Mouse (Mus musculus) intestine, embryonic 16.5 days (tissue): Measurements from ENCODE around the gene Wdr34. TPM values are rescaled to one million over a fixed set of nuclear protein-coding genes. Genes with fewer than 3 reads are reported as not detected.
"Not testable (repeated sequence)": the region's sequence is repeated elsewhere in the genome, so short reads cannot be mapped to it uniquely, and the experiment has no call there.

ENCODE experiments used
- ATAC-seq: fragments of 200-750 bp; cut with Nextera tagmentation; 2 replicates; pipeline ENCODE4 v1.8.0; 2017; ENCODE audit warnings: moderate TSS enrichment, moderate library complexity
- H3K27ac ChIP-seq: fragments of 300-500 bp; sonication (generic); 2 replicates; pipeline ENCODE4 v1.5.1; 2014; ENCODE audit warnings: mild to moderate bottlenecking, low read length
- H3K27me3 ChIP-seq: fragments of 300-500 bp; sonication (generic); replicated peaks from 2 replicates; pipeline ENCODE4 v1.6.1; 2014; ENCODE audit warnings: low read length, control low read depth, mixed read lengths; ENCODE audit not compliant: control insufficient read depth, insufficient read depth
- H3K36me3 ChIP-seq: fragments of 300-500 bp; sonication (generic); 2 replicates; pipeline ENCODE4 v1.6.1; 2014; ENCODE audit warnings: low read length, control low read depth; ENCODE audit not compliant: control insufficient read depth, insufficient read depth
- H3K4me1 ChIP-seq: fragments of 300-500 bp; sonication (generic); 2 replicates; pipeline ENCODE4 v1.6.1; 2014; ENCODE audit warnings: low read length, control low read depth, mixed read lengths; ENCODE audit not compliant: control insufficient read depth, insufficient read depth
- H3K4me2 ChIP-seq: fragments of 300-500 bp; sonication (generic); 2 replicates; pipeline ENCODE4 v1.6.1; 2014; ENCODE audit warnings: low read depth, low read length, control low read depth
- H3K4me3 ChIP-seq: fragments of 300-500 bp; sonication (generic); 2 replicates; pipeline ENCODE4 v1.5.1; 2014; ENCODE audit warnings: mild to moderate bottlenecking, low read length
- H3K9ac ChIP-seq: fragments of 300-500 bp; sonication (generic); 2 replicates; pipeline ENCODE4 v1.6.1; 2014; ENCODE audit warnings: low read depth, low read length
- H3K9me3 ChIP-seq: fragments of 300-500 bp; sonication (generic); 2 replicates; pipeline ENCODE4 v1.6.1; 2016; ENCODE audit warnings: low read length, control low read depth; ENCODE audit not compliant: control insufficient read depth
- WGBS: fragments of 180-500 bp; shearing (Covaris S2); extraction: QIAGEN DNeasy Blood & Tissue Kit; methylation state at CpG from one replicate; pipeline ENCODE4 v1.1.7; 2014; 5-methylcytosine and 5-hydroxymethylcytosine counted together
- polyA plus RNA-seq: library from polyadenylated mRNA; unstranded; fragments of >200 nt; fragmentation: Nextera tagmentation; extraction: Ambion mirVana; gene quantifications from 2 replicates; pipeline ENCODE4 v1.2.1, GENCODE M21; 2015

The Wdr34 gene
- polyA plus RNA-seq, 1 experiment from 2014 or later, result 21.9 TPM

GRCm38 (mm10) chr2:30061215-30062166 lies 12.8 kb upstream of the Wdr34 start:
- no peaks in the 10 kb centered on the region for H3K36me3 ChIP-seq
- peak overlapping the region; percentile 90 for H3K9ac ChIP-seq
- peak; percentile 5; the same call in 1 of the 2 replicates for ATAC-seq
- H3K4me3 ChIP-seq, result peak overlapping the region; percentile 69
- peak overlapping the region; percentile 98 for H3K27ac ChIP-seq
- H3K4me2 ChIP-seq, result peak overlapping the region; percentile 72
- H3K4me1 ChIP-seq, result peaks cover 22% of the 10 kb centered on the region; the same call in 1 of the 2 replicates
- no peaks in the 10 kb centered on the region for H3K27me3 ChIP-seq
- H3K9me3 ChIP-seq, result no peaks in the 10 kb centered on the region
- 9% methylated on average over 33 of the region's 37 CpGs for WGBS

GRCm38 (mm10) chr2:30058418-30058817 lies 9.7 kb upstream of the Wdr34 start:
- no peak for ATAC-seq
- no peak overlapping the region for H3K9ac ChIP-seq
- WGBS, result 56% methylated on average over 5 of the region's 5 CpGs

GRCm38 (mm10) chr2:30057223-30057904 lies 8.7 kb upstream of the Wdr34 start, which contains the start of gene Set:
TSS of gene Set (plus strand) at chr2:30057378.
- Histone ChIP-seq H3K4me1 (no peaks in the 10 kb centered on the region; the same call in 1 of the 2 replicates), H3K27me3 (no peaks in the 10 kb centered on the region), H3K4me2 (no peak within 1 kb of the TSS), H3K27ac (no peak within 1 kb of the TSS), H3K4me3 (no peak within 1 kb of the TSS), H3K9ac (no peak within 1 kb of the TSS), H3K36me3 (no peaks in the 10 kb centered on the region), H3K9me3 (no peaks in the 10 kb centered on the region)
- ATAC-seq, result 0 out of 2 replicates have a peak, but pooled peaks have one; percentile 18
- 43% methylated on average over 12 of the region's 12 CpGs for WGBS

More at GRCm38 (mm10) chr2:30058418-30058817, 9.7 kb upstream of the Wdr34 start:
- Histone ChIP-seq H3K4me1 (peaks cover 2% of the 10 kb centered on the region; the same call in 1 of the 2 replicates), H3K4me2 (no peak overlapping the region), H3K4me3 (no peak overlapping the region), H3K36me3 (no peaks in the 10 kb centered on the region), H3K9me3 (no peaks in the 10 kb centered on the region), H3K27ac (no peak overlapping the region), H3K27me3 (no peaks in the 10 kb centered on the region)

- no peaks in the 10 kb centered on the region; the same call in 1 of the 2 replicates for H3K27me3 ChIP-seq
- WGBS, result 79% methylated on average over 3 of the region's 3 CpGs
- H3K4me1 ChIP-seq, result no peaks in the 10 kb centered on the region; the same call in 1 of the 2 replicates
- no peak for ATAC-seq
- no peak overlapping the region for H3K4me2 ChIP-seq
- H3K9ac ChIP-seq, result no peak overlapping the region
- H3K4me3 ChIP-seq, result no peak overlapping the region
- H3K36me3 ChIP-seq, result no peaks in the 10 kb centered on the region
- no peaks in the 10 kb centered on the region for H3K9me3 ChIP-seq
- H3K27ac ChIP-seq, result no peak overlapping the region
These were observed 8.1 kb upstream of the Wdr34 start for GRCm38 (mm10) chr2:30056736-30057135.

- not testable (repeated sequence) for H3K27me3 ChIP-seq, H3K4me2 ChIP-seq, H3K27ac ChIP-seq, H3K9ac ChIP-seq, H3K4me3 ChIP-seq, H3K9me3 ChIP-seq, ATAC-seq, H3K4me1 ChIP-seq, H3K36me3 ChIP-seq
- WGBS, result 95% methylated on average over 3 of the region's 3 CpGs
These were observed 6.6 kb upstream of the Wdr34 start for GRCm38 (mm10) chr2:30055310-30055709.

- ATAC-seq, result no peak
- H3K4me3 ChIP-seq, result no peak overlapping the region
- H3K27me3 ChIP-seq, result no peaks in the 10 kb centered on the region; the same call in 1 of the 2 replicates
- no peaks in the 10 kb centered on the region; the same call in 1 of the 2 replicates for H3K4me1 ChIP-seq
- no peak overlapping the region for H3K27ac ChIP-seq
- no peak overlapping the region for H3K9ac ChIP-seq
- no peaks in the 10 kb centered on the region for H3K9me3 ChIP-seq
- H3K4me2 ChIP-seq, result no peak overlapping the region
- 44% methylated on average over 6 of the region's 6 CpGs for whole genome bisulfite sequencing
- H3K36me3 ChIP-seq, result no peaks in the 10 kb centered on the region
These were observed 3.5 kb upstream of the Wdr34 start for GRCm38 (mm10) chr2:30051992-30052761.

- ATAC-seq, result no peak
- Histone ChIP-seq H3K4me3 (no peak overlapping the region), H3K36me3 (no peaks in the 10 kb centered on the region), H3K9ac (no peak overlapping the region), H3K4me2 (no peak overlapping the region), H3K4me1 (no peaks in the 10 kb centered on the region), H3K27me3 (no peaks in the 10 kb centered on the region; the same call in 1 of the 2 replicates), H3K9me3 (no peaks in the 10 kb centered on the region), H3K27ac (no peak overlapping the region)
- 79% methylated on average over 3 of the region's 3 CpGs for WGBS
These were observed 1.1 kb upstream of the Wdr34 start for GRCm38 (mm10) chr2:30049831-30050230.

- WGBS, result 56% methylated on average over 11 of the region's 11 CpGs
- H3K4me1 ChIP-seq, result no peaks in the 10 kb centered on the region
- peak overlapping the region; percentile 31 for H3K27ac ChIP-seq
- H3K4me2 ChIP-seq, result peak overlapping the region; percentile 64
- no peaks in the 10 kb centered on the region for H3K36me3 ChIP-seq
- H3K9me3 ChIP-seq, result no peaks in the 10 kb centered on the region
- no peaks in the 10 kb centered on the region; the same call in 1 of the 2 replicates for H3K27me3 ChIP-seq
- peak overlapping the region; percentile 76 for H3K9ac ChIP-seq
- peak overlapping the region; percentile 70 for H3K4me3 ChIP-seq
- no peak for ATAC-seq
These were observed 580 bp downstream of the Wdr34 start for GRCm38 (mm10) chr2:30048101-30048501.
